Mouse (Mus musculus): ENCODE results near the gene Olfr66.

The Olfr66 gene

GRCm38 (mm10) chr7:103886152-103886551 is at the start of gene Olfr66:
Gene Olfr66, minus strand, starts transcription at chr7:103886252.
- no peak for DNase-seq (ENCODE audit: low read depth, low spot score)

GRCm38 (mm10) chr7:103934264-103934663 is 48.2 kb upstream of the Olfr66 start, which contains the start of gene Olfr632:
Gene Olfr632, plus strand, starts transcription at chr7:103934347.
- DNase-seq (ENCODE audit: low read depth, low spot score) = no peak

- DNase-seq (ENCODE audit: low read depth, low spot score) = no peak
Observed at GRCm38 (mm10) chr7:103928525-103928924, 42.5 kb upstream of the Olfr66 start, which contains the start of gene Olfr631. Gene Olfr631, plus strand, starts transcription at chr7:103928825.

GRCm38 (mm10) chr7:103915338-103915737 is 29.3 kb upstream of the Olfr66 start:
- DNase-seq (ENCODE audit: low read depth, low spot score) = no peak

GRCm38 (mm10) chr7:103912969-103913511 is 27.0 kb upstream of the Olfr66 start:
- DNase-seq (ENCODE audit: low read depth, low spot score) = no peak

GRCm38 (mm10) chr7:103910047-103910446 is 24.0 kb upstream of the Olfr66 start:
- DNase-seq (ENCODE audit: low read depth, low spot score) = no peak

GRCm38 (mm10) chr7:103903187-103903586 is 17.1 kb upstream of the Olfr66 start, which contains the start of gene Olfr65:
Gene Olfr65, plus strand, starts transcription at chr7:103903487.
- DNase-seq (ENCODE audit: low read depth, low spot score) = peak; percentile 10

GRCm38 (mm10) chr7:103894385-103894784 is 8.3 kb upstream of the Olfr66 start, which contains the start of gene Olfr64:
Gene Olfr64, minus strand, starts transcription at chr7:103894485.
- DNase-seq (ENCODE audit: low read depth, low spot score) = no peak

- no peak for DNase-seq (ENCODE audit: low read depth, low spot score)
Observed at GRCm38 (mm10) chr7:103877093-103877492, 9.0 kb downstream of the Olfr66 start.

GRCm38 (mm10) chr7:103874451-103874850 is 11.6 kb downstream of the Olfr66 start:
- no peak for DNase-seq (ENCODE audit: low read depth, low spot score)

- peak; percentile 19 for DNase-seq (ENCODE audit: low read depth, low spot score)
Observed at GRCm38 (mm10) chr7:103873064-103873463, 13.0 kb downstream of the Olfr66 start.

- no peak for DNase-seq (ENCODE audit: low read depth, low spot score)
Observed at GRCm38 (mm10) chr7:103870667-103871066, 15.4 kb downstream of the Olfr66 start.

GRCm38 (mm10) chr7:103865716-103866115 is 20.3 kb downstream of the Olfr66 start:
- DNase-seq (ENCODE audit: low read depth, low spot score) = no peak

- no peak for DNase-seq (ENCODE audit: low read depth, low spot score)
Observed at GRCm38 (mm10) chr7:103861531-103861930, 24.5 kb downstream of the Olfr66 start.

- DNase-seq (ENCODE audit: low read depth, low spot score) = peak; percentile 45
Observed at GRCm38 (mm10) chr7:103860855-103861254, 25.2 kb downstream of the Olfr66 start.

GRCm38 (mm10) chr7:103859076-103859475 is 27.0 kb downstream of the Olfr66 start:
- DNase-seq (ENCODE audit: low read depth, low spot score) = no peak

GRCm38 (mm10) chr7:103854669-103855068 is 31.4 kb downstream of the Olfr66 start:
- DNase-seq (ENCODE audit: low read depth, low spot score) = no peak

GRCm38 (mm10) chr7:103853090-103853489 is 33.0 kb downstream of the Olfr66 start, which contains the start of gene Hbb-y:
Gene Hbb-y, minus strand, starts transcription at chr7:103853216.
- no peak for DNase-seq (ENCODE audit: low read depth, low spot score)

- DNase-seq (ENCODE audit: low read depth, low spot score) = no peak
Observed at GRCm38 (mm10) chr7:103844525-103845325, 41.3 kb downstream of the Olfr66 start.

GRCm38 (mm10) chr7:103843034-103843433 is 43.0 kb downstream of the Olfr66 start, which contains the start of gene Hbb-bh1:
Gene Hbb-bh1, minus strand, starts transcription at chr7:103843164.
- DNase-seq (ENCODE audit: low read depth, low spot score) = no peak

GRCm38 (mm10) chr7:103840268-103840667 is 45.8 kb downstream of the Olfr66 start, which contains the start of gene Hbb-bh2:
Gene Hbb-bh2, minus strand, starts transcription at chr7:103840520.
- no peak for DNase-seq (ENCODE audit: low read depth, low spot score)

Measured in brain, adult 2 months (tissue).